Mouse (Mus musculus) liver, embryonic 12.5 days (tissue): ENCODE measurements at regions not wholly inside any gene's neighbourhood (a gene's known extent, or its start where the extent isn't known, plus 50 kb on each side); places are given as distances from the start of the nearest gene placed in this dataset.
A peak's percentile ranks its signal among the peaks of the same experiment; 100 is the strongest.

ENCODE experiments used
- ATAC-seq: fragments of 200-750 bp; cut with Nextera tagmentation; 2 replicates; pipeline ENCODE4 v1.8.0; 2017; ENCODE audit warnings: moderate number of reproducible peaks, mild to moderate bottlenecking, moderate library complexity
- H3K27ac ChIP-seq: fragments of 300-500 bp; sonication (generic); 2 replicates; pipeline ENCODE4 v1.5.1; 2016; ENCODE audit warnings: mild to moderate bottlenecking
- H3K27me3 ChIP-seq: fragments of 300-500 bp; sonication (generic); replicated peaks from 2 replicates; pipeline ENCODE4 v1.6.1; 2016; ENCODE audit warnings: mild to moderate bottlenecking, moderate library complexity
- H3K36me3 ChIP-seq: fragments of 300-500 bp; sonication (generic); 2 replicates; pipeline ENCODE4 v1.6.1; 2016; ENCODE audit warnings: mild to moderate bottlenecking, moderate library complexity
- H3K4me1 ChIP-seq: fragments of 300-500 bp; sonication (generic); 2 replicates; pipeline ENCODE4 v1.6.1; 2016
- H3K4me2 ChIP-seq: fragments of 300-500 bp; sonication (generic); 2 replicates; pipeline ENCODE4 v1.6.1; 2016; ENCODE audit warnings: mild to moderate bottlenecking, moderate library complexity
- H3K4me3 ChIP-seq: fragments of 300-500 bp; sonication (generic); 2 replicates; pipeline ENCODE4 v1.5.1; 2016; ENCODE audit warnings: mild to moderate bottlenecking, moderate library complexity
- H3K9ac ChIP-seq: fragments of 300-500 bp; sonication (generic); 2 replicates; pipeline ENCODE4 v1.6.1; 2016; ENCODE audit warnings: mild to moderate bottlenecking, moderate library complexity
- H3K9me3 ChIP-seq: fragments of 300-500 bp; sonication (generic); replicated peaks from 2 replicates; pipeline ENCODE4 v1.6.1; 2016; ENCODE audit warnings: mild to moderate bottlenecking, moderate library complexity
- WGBS: fragments of 180-500 bp; shearing (Covaris S2); methylation state at CpG from one replicate; pipeline ENCODE4 v1.1.7; 2016; ENCODE audit not compliant: insufficient replicate concordance; 5-methylcytosine and 5-hydroxymethylcytosine counted together

- H3K9me3 ChIP-seq = no peaks in the 10 kb centered on the region
- H3K4me1 ChIP-seq = peaks cover 37% of the 10 kb centered on the region
- whole genome bisulfite sequencing = 70% methylated on average over 6 of the region's 6 CpGs
- ATAC-seq = no peak
- peaks cover 31% of the 10 kb centered on the region for H3K27me3 ChIP-seq
- H3K4me3 ChIP-seq = no peak overlapping the region
- H3K36me3 ChIP-seq = no peaks in the 10 kb centered on the region
- peak overlapping the region; percentile 12; the same call in 1 of the 2 replicates for H3K27ac ChIP-seq
- no peak overlapping the region for H3K4me2 ChIP-seq
- no peak overlapping the region for H3K9ac ChIP-seq
Measured at GRCm38 (mm10) chr5:64624205-64624604, 179.0 kb upstream of the Klf3 start.

GRCm38 (mm10) chr5:64625421-64625820 lies 177.8 kb upstream of the Klf3 start:
- no peak overlapping the region for H3K9ac ChIP-seq
- H3K9me3 ChIP-seq = no peaks in the 10 kb centered on the region
- H3K36me3 ChIP-seq = no peaks in the 10 kb centered on the region
- no peak for ATAC-seq
- 71% methylated on average over 4 of the region's 4 CpGs for WGBS
- H3K4me3 ChIP-seq = no peak overlapping the region
- peaks cover 49% of the 10 kb centered on the region for H3K4me1 ChIP-seq
- no peak overlapping the region for H3K4me2 ChIP-seq
- H3K27ac ChIP-seq = no peak overlapping the region
- peaks cover 31% of the 10 kb centered on the region for H3K27me3 ChIP-seq

- WGBS = 15% methylated on average over 6 of the region's 6 CpGs
Measured at GRCm38 (mm10) chr5:64625841-64626298, 177.3 kb upstream of the Klf3 start.

DNA sequence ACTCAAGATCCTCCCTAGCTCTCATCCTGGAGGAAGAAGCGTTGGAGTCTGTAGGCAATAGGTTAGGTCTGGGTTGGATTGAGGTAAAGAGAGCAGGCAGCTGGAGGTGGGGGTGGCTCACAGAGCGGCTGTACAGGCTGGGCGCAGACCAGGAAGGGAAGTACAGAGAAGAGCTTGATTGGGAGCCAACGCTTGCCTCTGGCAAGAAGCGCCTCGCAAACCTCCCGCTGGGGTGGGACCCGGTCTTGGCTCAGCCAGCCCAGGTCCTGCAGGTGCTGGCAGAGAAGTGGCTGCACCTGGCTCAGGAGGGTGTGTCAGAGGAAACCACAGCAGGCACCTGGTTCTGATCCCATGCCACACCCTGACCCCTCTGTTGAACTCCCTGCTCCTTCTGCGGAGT lies 176.8 kb upstream of the Klf3 start:
- H3K9me3 ChIP-seq = no peaks in the 10 kb centered on the region
- no peak overlapping the region for H3K27ac ChIP-seq
- no peak overlapping the region for H3K4me3 ChIP-seq
- 13% methylated on average over 9 of the region's 9 CpGs for WGBS
- peak overlapping the region; percentile 15; the same call in 1 of the 2 replicates for H3K4me2 ChIP-seq
- no peaks in the 10 kb centered on the region for H3K36me3 ChIP-seq
- H3K4me1 ChIP-seq = peaks cover 53% of the 10 kb centered on the region
- peaks cover 31% of the 10 kb centered on the region for H3K27me3 ChIP-seq
- H3K9ac ChIP-seq = 0 out of 2 replicates have a peak overlapping the region, but pooled peaks have one; percentile 25
- ATAC-seq = no peak

More at GRCm38 (mm10) chr5:64625841-64626298, 177.3 kb upstream of the Klf3 start:
- Histone ChIP-seq H3K4me3 (no peak overlapping the region), H3K36me3 (no peaks in the 10 kb centered on the region), H3K27me3 (peaks cover 31% of the 10 kb centered on the region), H3K9me3 (no peaks in the 10 kb centered on the region), H3K9ac (no peak overlapping the region), H3K4me1 (peaks cover 53% of the 10 kb centered on the region), H3K4me2 (peak overlapping the region; percentile 15; the same call in 1 of the 2 replicates), H3K27ac (no peak overlapping the region)
- ATAC-seq = no peak

- no peak overlapping the region for H3K4me3 ChIP-seq
- H3K9ac ChIP-seq = no peak overlapping the region
- H3K4me1 ChIP-seq = peaks cover 33% of the 10 kb centered on the region
- no peaks in the 10 kb centered on the region for H3K36me3 ChIP-seq
- H3K27ac ChIP-seq = no peak overlapping the region
- ATAC-seq = no peak
- no peak overlapping the region for H3K4me2 ChIP-seq
- WGBS = 80% methylated on average over 2 of the region's 2 CpGs
- no peaks in the 10 kb centered on the region for H3K9me3 ChIP-seq
- H3K27me3 ChIP-seq = peaks cover 21% of the 10 kb centered on the region
Measured at GRCm38 (mm10) chr5:64630582-64630981, 172.6 kb upstream of the Klf3 start.

GRCm38 (mm10) chr5:64632171-64632570 lies 171.0 kb upstream of the Klf3 start:
- Histone ChIP-seq H3K27ac (no peak overlapping the region), H3K4me2 (no peak overlapping the region), H3K9me3 (no peaks in the 10 kb centered on the region), H3K27me3 (peaks cover 8% of the 10 kb centered on the region; the same call in 1 of the 2 replicates), H3K36me3 (no peaks in the 10 kb centered on the region), H3K9ac (no peak overlapping the region), H3K4me3 (no peak overlapping the region), H3K4me1 (peaks cover 31% of the 10 kb centered on the region)
- WGBS = 69% methylated on average over 5 of the region's 5 CpGs
- ATAC-seq = no peak

GRCm38 (mm10) chr5:64634008-64634407 lies 169.2 kb upstream of the Klf3 start:
- H3K4me3 ChIP-seq = no peak overlapping the region
- no peak overlapping the region for H3K27ac ChIP-seq
- H3K27me3 ChIP-seq = no peaks in the 10 kb centered on the region
- ATAC-seq = no peak
- H3K9ac ChIP-seq = no peak overlapping the region
- peaks cover 31% of the 10 kb centered on the region for H3K4me1 ChIP-seq
- no peaks in the 10 kb centered on the region for H3K9me3 ChIP-seq
- H3K4me2 ChIP-seq = no peak overlapping the region
- no peaks in the 10 kb centered on the region for H3K36me3 ChIP-seq
- WGBS = 61% methylated on average over 8 of the region's 8 CpGs

GRCm38 (mm10) chr5:64634721-64635120 lies 168.5 kb upstream of the Klf3 start:
- H3K4me1 ChIP-seq = peaks cover 26% of the 10 kb centered on the region
- no peaks in the 10 kb centered on the region for H3K9me3 ChIP-seq
- WGBS = 47% methylated on average over 4 of the region's 4 CpGs
- no peak overlapping the region for H3K4me3 ChIP-seq
- no peak for ATAC-seq
- no peak overlapping the region for H3K27ac ChIP-seq
- no peak overlapping the region for H3K9ac ChIP-seq
- H3K36me3 ChIP-seq = no peaks in the 10 kb centered on the region
- H3K4me2 ChIP-seq = no peak overlapping the region
- H3K27me3 ChIP-seq = no peaks in the 10 kb centered on the region

DNA sequence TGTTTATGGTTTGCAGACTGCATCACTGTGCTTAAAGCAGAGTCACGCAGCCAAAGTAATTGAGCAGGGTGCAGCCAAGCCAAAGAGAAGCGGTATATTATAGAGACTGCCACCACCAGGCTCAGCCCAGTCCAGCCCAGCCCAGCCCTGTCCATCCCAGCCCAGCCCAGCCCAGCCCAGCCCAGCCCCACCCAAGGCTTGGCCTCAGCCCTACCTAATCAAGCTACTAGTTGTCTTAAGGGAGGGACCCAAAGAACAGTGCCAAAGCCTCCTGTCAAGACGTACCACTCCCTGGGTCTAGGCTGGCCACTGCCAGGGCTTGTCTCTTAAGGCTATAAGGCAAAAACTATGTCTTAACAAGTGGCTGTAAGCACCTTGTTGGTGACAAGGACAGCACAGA lies 166.9 kb upstream of the Klf3 start:
- WGBS = 75% methylated on average over 3 of the region's 3 CpGs
- Histone ChIP-seq H3K36me3 (no peaks in the 10 kb centered on the region), H3K4me3 (no peak overlapping the region), H3K9ac (no peak overlapping the region), H3K9me3 (no peaks in the 10 kb centered on the region), H3K27ac (no peak overlapping the region), H3K4me1 (peaks cover 15% of the 10 kb centered on the region), H3K27me3 (no peaks in the 10 kb centered on the region), H3K4me2 (peak overlapping the region; percentile 24; the same call in 1 of the 2 replicates)
- peak; percentile 87 for ATAC-seq

DNA sequence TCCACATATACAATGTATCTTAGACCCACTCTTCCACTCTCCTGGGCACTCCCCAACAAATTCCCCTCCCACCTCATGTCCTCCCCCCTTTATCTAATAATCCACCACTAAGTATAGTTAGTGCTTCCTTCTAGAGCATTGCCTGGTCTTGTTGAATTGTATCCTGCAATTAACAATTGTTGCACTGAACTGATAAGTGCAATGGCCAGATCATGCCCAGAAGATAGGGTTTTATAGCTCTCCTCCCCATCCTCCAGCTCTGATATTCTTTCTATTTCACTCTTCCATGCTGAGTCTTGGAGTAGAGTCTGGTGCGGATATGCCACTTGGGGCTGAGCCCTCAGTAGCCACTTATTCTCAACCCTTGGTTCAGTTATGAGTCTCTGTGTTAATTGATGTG lies 159.6 kb upstream of the Klf3 start:
- no peak overlapping the region for H3K4me2 ChIP-seq
- no peak for ATAC-seq
- H3K4me3 ChIP-seq = no peak overlapping the region
- H3K36me3 ChIP-seq = no peaks in the 10 kb centered on the region
- no peak overlapping the region for H3K9ac ChIP-seq
- no peaks in the 10 kb centered on the region for H3K27me3 ChIP-seq
- 100% methylated on average over 1 of the region's 1 CpGs for WGBS
- peaks cover 16% of the 10 kb centered on the region for H3K4me1 ChIP-seq
- H3K27ac ChIP-seq = no peak overlapping the region
- 0 out of 2 replicates have a peak, but pooled peaks cover 7% of the 10 kb centered on the region for H3K9me3 ChIP-seq

- 0 out of 2 replicates have a peak, but pooled peaks cover 7% of the 10 kb centered on the region for H3K9me3 ChIP-seq
- peak; percentile 76 for ATAC-seq
- H3K4me1 ChIP-seq = peaks cover 26% of the 10 kb centered on the region
- peak overlapping the region; percentile 51 for H3K4me3 ChIP-seq
- peak overlapping the region; percentile 64 for H3K9ac ChIP-seq
- peak overlapping the region; percentile 27; the same call in 1 of the 2 replicates for H3K27ac ChIP-seq
- WGBS = 8% methylated on average over 18 of the region's 18 CpGs
- H3K4me2 ChIP-seq = peak overlapping the region; percentile 75
- no peaks in the 10 kb centered on the region for H3K36me3 ChIP-seq
- no peaks in the 10 kb centered on the region for H3K27me3 ChIP-seq
Measured at GRCm38 (mm10) chr5:64647417-64648125, 155.6 kb upstream of the Klf3 start.

GRCm38 (mm10) chr5:64648492-64648891 lies 154.7 kb upstream of the Klf3 start:
- Histone ChIP-seq H3K27me3 (no peaks in the 10 kb centered on the region), H3K27ac (peak overlapping the region; percentile 43), H3K4me1 (peaks cover 26% of the 10 kb centered on the region), H3K4me2 (peak overlapping the region; percentile 75), H3K4me3 (no peak overlapping the region), H3K36me3 (no peaks in the 10 kb centered on the region), H3K9ac (peak overlapping the region; percentile 39; the same call in 1 of the 2 replicates), H3K9me3 (0 out of 2 replicates have a peak, but pooled peaks cover 7% of the 10 kb centered on the region)
- WGBS = 16% methylated on average over 8 of the region's 8 CpGs
- 0 out of 2 replicates have a peak, but pooled peaks have one; percentile 29 for ATAC-seq
